29 mouse cellular contexts compared by ENCODE assay signal in genomic region chr13:114398906-114399305, GRCm38 (mm10). TPM values are rescaled to one million over a fixed set of nuclear protein-coding genes. Genes with fewer than 3 reads are reported as not detected.
"Had no signal": no experiment of that assay in that cellular context is flagged by ENCODE, and none has a peak within 500 bp of the region (broad histone marks: within the 10 kb centered on the region; RNA-seq: fewer than 3 reads in every experiment).

No protein-coding gene starts in this region.

- H3K9ac ChIP-seq: heart, embryonic 12.5 days; hindbrain, embryonic 12.5 days; hindbrain, embryonic 14.5 days; intestine, embryonic 15.5 days; limb, embryonic 13.5 days; limb, embryonic 15.5 days; liver, embryonic 13.5 days; liver, embryonic 15.5 days had no signal

- H3K4me2 ChIP-seq: heart, embryonic 12.5 days; hindbrain, embryonic 12.5 days; hindbrain, embryonic 14.5 days; intestine, embryonic 15.5 days; limb, embryonic 13.5 days; limb, embryonic 15.5 days; liver, embryonic 11.5 days; liver, embryonic 13.5 days; liver, embryonic 15.5 days had no signal

- H3K4me3 ChIP-seq: gastrocnemius, adult 2 months; heart, adult 2 months; heart, embryonic 10.5 days; heart, embryonic 12.5 days; hindbrain, embryonic 10.5 days; hindbrain, embryonic 12.5 days; intestine, embryonic 15.5 days; layer of hippocampus, adult 2 months; limb, embryonic 13.5 days; limb, embryonic 15.5 days; liver, embryonic 13.5 days; liver, embryonic 15.5 days had no signal

- ATAC-seq: hindbrain, embryonic 16.5 days; inflammation-experienced regulatory T-cells, adult 6 months; intestine, embryonic 15.5 days; intestine, postnatal 0 days had no signal

- H3K36me3 ChIP-seq: heart, embryonic 10.5 days; heart, embryonic 12.5 days; hindbrain, embryonic 10.5 days; hindbrain, embryonic 12.5 days; intestine, embryonic 15.5 days; limb, embryonic 13.5 days; limb, embryonic 15.5 days; liver, embryonic 13.5 days; liver, embryonic 15.5 days had no signal

- DNase-seq: gastrocnemius, adult 2 months; gastrocnemius, postnatal 10 days; gastrocnemius, postnatal 25 days; heart, adult 2 months; heart, postnatal 10 days; heart, postnatal 4 days; kidney, adult 18-20 months; kidney, adult 8-10 months; kidney, postnatal 10 days; kidney, postnatal 25 days; kidney, postnatal 4 days; layer of hippocampus, postnatal 36 days; left cerebral cortex, postnatal 4 days; liver, embryonic 13.5 days had no signal

- H3K4me1 ChIP-seq: heart, embryonic 10.5 days; heart, embryonic 12.5 days; hindbrain, embryonic 10.5 days; hindbrain, embryonic 12.5 days; intestine, embryonic 15.5 days; limb, embryonic 13.5 days; limb, embryonic 15.5 days; liver, embryonic 13.5 days; liver, embryonic 15.5 days had no signal

- H3K27ac ChIP-seq: gastrocnemius, adult 2 months; heart, adult 2 months; heart, embryonic 10.5 days; hindbrain, embryonic 10.5 days; hindbrain, embryonic 12.5 days; hindbrain, embryonic 14.5 days; intestine, embryonic 15.5 days; layer of hippocampus, adult 2 months; limb, embryonic 13.5 days; limb, embryonic 15.5 days; liver, embryonic 13.5 days; liver, embryonic 15.5 days had no signal

- H3K27me3 ChIP-seq: heart, embryonic 12.5 days; hindbrain, embryonic 12.5 days; intestine, embryonic 15.5 days; limb, embryonic 15.5 days; liver, embryonic 13.5 days; liver, embryonic 15.5 days had no signal

- H3K9me3 ChIP-seq: heart, embryonic 10.5 days; heart, embryonic 12.5 days; hindbrain, embryonic 10.5 days; hindbrain, embryonic 12.5 days; intestine, embryonic 15.5 days; limb, embryonic 13.5 days; limb, embryonic 15.5 days; liver, embryonic 13.5 days; liver, embryonic 15.5 days had no signal

RNA-seq across cellular contexts. Expression of gene Fst, which starts 59.8 kb away (rescaled TPM):
- total RNA-seq: granulocyte monocyte progenitor cell, adult 5-6 weeks had no signal
